Mouse (Mus musculus) embryonic facial prominence, embryonic 13.5 days (tissue): Measurements from ENCODE around the gene 4930583I09Rik. TPM values are rescaled to one million over a fixed set of nuclear protein-coding genes. Genes with fewer than 3 reads are reported as not detected.

Experiments
- ATAC-seq: fragments of 200-750 bp; cut with Nextera tagmentation; 2 replicates; pipeline ENCODE4 v1.8.0; 2017; ENCODE audit warnings: low read depth; ENCODE audit not compliant: insufficient number of reproducible peaks, insufficient read depth, low FRiP score, low TSS enrichment
- H3K27ac ChIP-seq: fragments of 300-500 bp; sonication (generic); 2 replicates; pipeline ENCODE4 v1.5.1; 2015; ENCODE audit warnings: moderate library complexity, mild to moderate bottlenecking, inconsistent platforms
- H3K27me3 ChIP-seq: fragments of 300-500 bp; sonication (generic); 2 replicates; pipeline ENCODE4 v1.6.1; 2015; ENCODE audit warnings: mild to moderate bottlenecking, inconsistent platforms
- H3K36me3 ChIP-seq: fragments of 300-500 bp; sonication (generic); 2 replicates; pipeline ENCODE4 v1.6.1; 2015; ENCODE audit warnings: mild to moderate bottlenecking, inconsistent platforms
- H3K4me1 ChIP-seq: fragments of 300-500 bp; sonication (generic); 2 replicates; pipeline ENCODE4 v1.6.1; 2015; ENCODE audit warnings: inconsistent platforms
- H3K4me2 ChIP-seq: fragments of 300-500 bp; sonication (generic); 2 replicates; pipeline ENCODE4 v1.6.1; 2015; ENCODE audit warnings: moderate library complexity, mild to moderate bottlenecking, inconsistent platforms
- H3K4me3 ChIP-seq: fragments of 300-500 bp; sonication (generic); 2 replicates; pipeline ENCODE4 v1.5.1; 2015; ENCODE audit warnings: mild to moderate bottlenecking, inconsistent platforms
- H3K9ac ChIP-seq: fragments of 300-500 bp; sonication (generic); 2 replicates; pipeline ENCODE4 v1.6.1; 2015; ENCODE audit warnings: mild to moderate bottlenecking, inconsistent platforms
- H3K9me3 ChIP-seq: fragments of 300-500 bp; sonication (generic); 2 replicates; pipeline ENCODE4 v1.6.1; 2016; ENCODE audit warnings: inconsistent platforms
- WGBS: fragments of 180-500 bp; shearing (Covaris S2); methylation state at CpG from one replicate; pipeline ENCODE4 v1.1.7; 2015; ENCODE audit warnings: mixed read lengths; 5-methylcytosine and 5-hydroxymethylcytosine counted together
- polyA plus RNA-seq: library from polyadenylated mRNA; unstranded; fragments of >200 nt; fragmentation: Nextera tagmentation; extraction: Ambion mirVana; gene quantifications from 2 replicates; pipeline ENCODE4 v1.2.1, GENCODE M21; 2015

The 4930583I09Rik gene
- not detected in 2 replicates for polyA plus RNA-seq

- no peak within 1 kb of the TSS for H3K4me3 ChIP-seq
- 38% methylated on average over 6 of the region's 6 CpGs for WGBS
- H3K4me2 ChIP-seq, result peak within 1 kb of the TSS; percentile 32
- H3K27ac ChIP-seq, result no peak within 1 kb of the TSS
- ATAC-seq, result no peak
- H3K36me3 ChIP-seq, result no peaks in the 10 kb centered on the region
- no peaks in the 10 kb centered on the region for H3K27me3 ChIP-seq
- peaks cover 5% of the 10 kb centered on the region for H3K4me1 ChIP-seq
- no peak within 1 kb of the TSS for H3K9ac ChIP-seq
- H3K9me3 ChIP-seq, result no peaks in the 10 kb centered on the region
Observed at GRCm38 (mm10) chr17:64835928-64836327, at the start of gene 4930583I09Rik. TSS of gene 4930583I09Rik (minus strand) at chr17:64836071.

- no peak overlapping the region for H3K9ac ChIP-seq
- no peak overlapping the region for H3K4me2 ChIP-seq
- no peaks in the 10 kb centered on the region for H3K9me3 ChIP-seq
- ATAC-seq, result no peak
- H3K4me1 ChIP-seq, result no peaks in the 10 kb centered on the region
- no peaks in the 10 kb centered on the region for H3K27me3 ChIP-seq
- no peaks in the 10 kb centered on the region for H3K36me3 ChIP-seq
- WGBS, result 54% methylated on average over 12 of the region's 12 CpGs
- H3K27ac ChIP-seq, result no peak overlapping the region
- H3K4me3 ChIP-seq, result no peak overlapping the region
Observed at GRCm38 (mm10) chr17:64876111-64876510, 40.2 kb upstream of the 4930583I09Rik start.

GRCm38 (mm10) chr17:64873651-64874072, 37.8 kb upstream of the 4930583I09Rik start:
- Histone ChIP-seq H3K4me3 (no peak overlapping the region), H3K27me3 (no peaks in the 10 kb centered on the region), H3K9ac (no peak overlapping the region), H3K36me3 (no peaks in the 10 kb centered on the region), H3K9me3 (no peaks in the 10 kb centered on the region), H3K27ac (no peak overlapping the region), H3K4me1 (no peaks in the 10 kb centered on the region), H3K4me2 (no peak overlapping the region)
- 12% methylated on average over 4 of the region's 4 CpGs for WGBS
- ATAC-seq, result no peak

DNA sequence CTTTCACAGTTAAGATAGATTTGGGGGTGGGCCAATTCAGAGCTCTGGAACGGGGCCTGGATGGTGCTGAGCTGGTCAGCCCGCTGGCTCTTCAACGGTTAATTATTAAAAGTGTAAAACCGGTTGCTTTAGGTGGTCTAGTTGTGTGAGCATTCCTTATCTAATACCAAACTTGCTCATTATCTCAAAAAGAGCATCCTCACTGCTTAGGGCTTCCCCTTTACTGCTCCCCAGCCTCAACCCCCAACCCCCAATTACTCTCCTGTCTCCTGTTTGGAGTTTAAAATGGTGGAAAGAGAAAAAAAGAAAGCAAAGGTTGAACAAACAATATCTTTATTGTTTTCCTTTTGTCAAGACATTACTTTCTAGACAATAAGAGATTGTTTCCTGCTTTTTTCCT, 27.9 kb upstream of the 4930583I09Rik start:
- Histone ChIP-seq H3K27ac (no peak overlapping the region), H3K4me2 (no peak overlapping the region), H3K36me3 (no peaks in the 10 kb centered on the region), H3K9ac (no peak overlapping the region), H3K4me1 (no peaks in the 10 kb centered on the region), H3K27me3 (no peaks in the 10 kb centered on the region), H3K4me3 (no peak overlapping the region), H3K9me3 (no peaks in the 10 kb centered on the region)
- 75% methylated on average over 4 of the region's 4 CpGs for WGBS
- no peak for ATAC-seq

GRCm38 (mm10) chr17:64860963-64861362, 25.1 kb upstream of the 4930583I09Rik start:
- no peaks in the 10 kb centered on the region for H3K4me1 ChIP-seq
- no peak for ATAC-seq
- H3K27ac ChIP-seq, result no peak overlapping the region
- no peak overlapping the region for H3K4me3 ChIP-seq
- H3K27me3 ChIP-seq, result no peaks in the 10 kb centered on the region
- H3K9ac ChIP-seq, result no peak overlapping the region
- no peaks in the 10 kb centered on the region for H3K9me3 ChIP-seq
- 83% methylated on average over 3 of the region's 3 CpGs for WGBS
- no peak overlapping the region for H3K4me2 ChIP-seq
- H3K36me3 ChIP-seq, result no peaks in the 10 kb centered on the region

DNA sequence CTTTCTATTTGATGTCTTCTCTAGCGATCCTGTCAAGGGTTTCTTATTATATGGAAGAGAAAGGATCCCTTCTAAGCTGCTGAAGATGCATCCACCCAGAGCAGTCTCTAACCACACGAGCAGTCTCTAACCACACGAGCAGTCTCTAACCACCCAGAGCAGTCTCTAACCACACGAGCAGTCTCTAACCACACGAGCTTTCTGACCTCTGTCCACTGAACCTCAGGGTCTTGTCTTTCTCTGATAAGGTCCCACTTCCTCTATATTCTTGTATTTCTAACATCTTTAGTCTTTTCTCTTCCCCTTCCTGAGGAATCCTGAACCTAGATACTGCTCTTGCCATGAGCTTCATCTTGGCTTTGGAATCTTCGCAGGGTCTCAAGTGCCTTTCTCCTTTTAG, 23.0 kb upstream of the 4930583I09Rik start:
- Histone ChIP-seq H3K27ac (no peak overlapping the region), H3K4me2 (no peak overlapping the region), H3K4me3 (no peak overlapping the region), H3K27me3 (no peaks in the 10 kb centered on the region), H3K9me3 (no peaks in the 10 kb centered on the region), H3K9ac (no peak overlapping the region), H3K36me3 (no peaks in the 10 kb centered on the region), H3K4me1 (no peaks in the 10 kb centered on the region)
- 84% methylated on average over 6 of the region's 6 CpGs for WGBS
- no peak for ATAC-seq

GRCm38 (mm10) chr17:64848031-64848430, 12.2 kb upstream of the 4930583I09Rik start:
- no peak overlapping the region for H3K4me3 ChIP-seq
- no peaks in the 10 kb centered on the region for H3K9me3 ChIP-seq
- H3K27me3 ChIP-seq, result no peaks in the 10 kb centered on the region
- H3K36me3 ChIP-seq, result no peaks in the 10 kb centered on the region
- 68% methylated on average over 4 of the region's 4 CpGs for WGBS
- H3K27ac ChIP-seq, result no peak overlapping the region
- H3K4me2 ChIP-seq, result no peak overlapping the region
- H3K9ac ChIP-seq, result no peak overlapping the region
- no peak for ATAC-seq
- no peaks in the 10 kb centered on the region for H3K4me1 ChIP-seq

DNA sequence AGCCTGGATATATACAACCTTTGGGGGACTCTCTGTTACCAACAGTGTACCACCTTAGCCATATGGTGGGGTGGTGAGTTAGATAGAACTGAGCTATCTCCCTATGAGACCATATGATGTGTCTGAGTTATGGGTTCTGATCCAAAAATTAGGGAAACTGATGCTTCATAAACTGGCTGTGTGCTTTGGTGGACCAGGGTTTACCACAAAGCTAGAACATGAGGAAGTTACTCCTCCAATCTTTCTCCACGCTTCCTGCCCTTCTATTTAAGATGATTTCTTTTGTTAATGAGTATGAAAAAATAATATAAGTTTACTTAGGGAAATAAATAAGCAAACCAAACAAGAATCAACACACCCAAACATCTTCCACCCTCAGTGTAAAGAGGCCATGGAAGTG, 10.8 kb upstream of the 4930583I09Rik start:
- H3K27ac ChIP-seq, result no peak overlapping the region
- no peaks in the 10 kb centered on the region for H3K4me1 ChIP-seq
- H3K4me2 ChIP-seq, result no peak overlapping the region
- H3K4me3 ChIP-seq, result no peak overlapping the region
- 94% methylated on average over 1 of the region's 1 CpGs for WGBS
- H3K9ac ChIP-seq, result no peak overlapping the region
- H3K36me3 ChIP-seq, result no peaks in the 10 kb centered on the region
- no peaks in the 10 kb centered on the region for H3K9me3 ChIP-seq
- ATAC-seq, result no peak
- no peaks in the 10 kb centered on the region for H3K27me3 ChIP-seq

GRCm38 (mm10) chr17:64836892-64837291, 1.0 kb upstream of the 4930583I09Rik start:
- Histone ChIP-seq H3K4me3 (no peak overlapping the region), H3K9me3 (no peaks in the 10 kb centered on the region), H3K36me3 (no peaks in the 10 kb centered on the region), H3K9ac (no peak overlapping the region), H3K4me2 (peak overlapping the region; percentile 32), H3K27ac (no peak overlapping the region), H3K27me3 (no peaks in the 10 kb centered on the region), H3K4me1 (peaks cover 5% of the 10 kb centered on the region)
- WGBS, result 8% methylated on average over 7 of the region's 7 CpGs
- ATAC-seq, result no peak

- Histone ChIP-seq H3K27ac (no peak overlapping the region), H3K4me2 (no peak overlapping the region), H3K4me1 (peaks cover 5% of the 10 kb centered on the region), H3K4me3 (no peak overlapping the region), H3K9ac (no peak overlapping the region), H3K36me3 (no peaks in the 10 kb centered on the region), H3K9me3 (no peaks in the 10 kb centered on the region), H3K27me3 (no peaks in the 10 kb centered on the region)
- ATAC-seq, result no peak
- WGBS, result 72% methylated on average over 10 of the region's 10 CpGs
Observed at GRCm38 (mm10) chr17:64836352-64836751, 481 bp upstream of the 4930583I09Rik start.

DNA sequence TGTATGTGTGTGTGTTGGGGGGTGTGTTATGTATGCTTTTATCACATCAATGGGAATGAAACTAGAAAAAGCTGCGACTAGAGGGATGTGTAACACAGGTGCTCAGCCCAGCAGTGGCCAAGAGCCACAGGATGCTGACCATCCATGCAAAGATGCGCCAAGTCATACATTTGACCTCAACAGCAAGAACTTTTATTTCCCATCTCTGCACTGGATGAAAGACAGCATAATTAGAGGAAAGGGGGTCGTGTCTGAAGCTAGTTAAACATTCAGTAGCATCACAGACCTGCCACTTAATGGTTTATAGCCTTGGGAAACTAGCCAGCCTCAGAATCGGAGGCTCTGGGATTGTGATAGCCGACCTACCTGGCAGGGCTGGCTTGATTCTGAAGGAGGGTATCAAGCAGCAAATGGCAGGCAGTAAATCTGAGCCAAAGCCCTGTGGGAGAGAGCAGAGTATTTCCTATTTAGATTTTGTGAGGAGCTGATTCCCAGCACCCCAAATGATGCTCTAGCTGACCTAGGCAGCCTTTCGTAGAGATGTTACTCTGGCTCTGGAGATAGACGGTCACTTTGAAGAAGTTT, 1.9 kb downstream of the 4930583I09Rik start:
- Histone ChIP-seq H3K4me3 (no peak overlapping the region), H3K27ac (no peak overlapping the region), H3K27me3 (no peaks in the 10 kb centered on the region; the same call in 1 of the 2 replicates), H3K4me2 (no peak overlapping the region), H3K4me1 (peaks cover 5% of the 10 kb centered on the region), H3K36me3 (no peaks in the 10 kb centered on the region), H3K9ac (no peak overlapping the region), H3K9me3 (no peaks in the 10 kb centered on the region)
- 77% methylated on average over 7 of the region's 7 CpGs for WGBS
- ATAC-seq, result no peak

DNA sequence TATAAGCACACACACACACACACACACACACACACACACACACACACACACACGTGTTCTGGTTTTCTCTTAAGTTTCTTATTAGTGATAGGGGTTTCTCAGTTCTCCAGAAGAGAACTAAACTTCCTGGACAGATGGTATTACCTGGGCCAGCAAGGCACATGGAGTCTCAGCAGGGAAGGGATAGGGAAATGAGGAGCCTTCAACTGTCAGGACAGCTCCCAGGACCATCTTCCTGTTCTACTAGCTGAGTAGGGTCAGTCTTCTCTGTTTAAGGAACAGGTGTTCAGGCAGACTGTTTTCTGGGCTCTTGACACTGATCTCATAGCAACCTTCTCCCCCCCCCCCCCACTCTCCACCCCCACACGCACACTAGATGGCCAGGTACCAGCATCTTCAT, 2.8 kb downstream of the 4930583I09Rik start:
- Histone ChIP-seq H3K9me3 (no peaks in the 10 kb centered on the region), H3K4me3 (no peak overlapping the region), H3K4me1 (peaks cover 5% of the 10 kb centered on the region), H3K36me3 (no peaks in the 10 kb centered on the region), H3K27me3 (no peaks in the 10 kb centered on the region; the same call in 1 of the 2 replicates), H3K27ac (no peak overlapping the region), H3K9ac (no peak overlapping the region), H3K4me2 (no peak overlapping the region)
- WGBS, result 79% methylated on average over 2 of the region's 2 CpGs
- ATAC-seq, result no peak
